Mouse (Mus musculus) ovary, postnatal 10 days (tissue): ENCODE data around the gene Ctf2.

Experiments used
- DNase-seq: peaks from one replicate; pipeline ENCODE4 v3.0.0; 2022; ENCODE audit warnings: low spot score

The Ctf2 gene

DNA sequence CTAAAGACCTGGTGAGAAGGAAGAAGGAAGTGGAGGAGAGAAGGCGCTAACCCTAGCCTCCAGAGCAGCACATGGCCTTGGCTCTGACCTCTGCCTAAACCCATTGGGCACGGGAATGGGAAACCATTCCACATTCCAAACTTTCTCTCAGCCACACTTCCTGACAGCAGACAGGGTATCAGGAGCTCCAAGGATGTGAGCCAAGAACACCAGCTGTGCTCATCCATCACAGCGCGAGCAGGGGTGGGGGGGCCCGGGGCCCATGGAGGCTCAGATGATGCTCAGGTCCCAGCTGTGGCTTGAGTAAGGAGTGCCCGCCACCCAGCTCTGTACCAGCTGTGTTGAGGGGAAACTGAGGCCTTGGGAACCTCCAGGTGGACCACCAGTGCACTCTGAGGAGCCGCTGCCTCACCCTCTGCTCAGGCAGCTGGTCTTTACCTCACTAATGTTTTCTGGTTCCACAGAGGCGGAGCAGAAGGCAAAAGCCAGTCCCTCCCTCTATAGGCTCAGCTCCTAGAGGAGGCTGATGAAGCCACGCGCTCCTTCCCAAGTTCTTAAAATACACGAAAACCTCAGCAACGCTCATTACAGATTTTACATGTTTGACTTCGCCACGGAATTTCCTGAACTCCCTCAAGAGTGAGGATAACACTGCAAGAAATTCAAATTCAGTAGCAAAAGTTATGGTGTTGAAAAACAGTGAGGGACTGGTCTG, 46.5 kb downstream of the Ctf2 start:
- no peak for DNase-seq

DNA sequence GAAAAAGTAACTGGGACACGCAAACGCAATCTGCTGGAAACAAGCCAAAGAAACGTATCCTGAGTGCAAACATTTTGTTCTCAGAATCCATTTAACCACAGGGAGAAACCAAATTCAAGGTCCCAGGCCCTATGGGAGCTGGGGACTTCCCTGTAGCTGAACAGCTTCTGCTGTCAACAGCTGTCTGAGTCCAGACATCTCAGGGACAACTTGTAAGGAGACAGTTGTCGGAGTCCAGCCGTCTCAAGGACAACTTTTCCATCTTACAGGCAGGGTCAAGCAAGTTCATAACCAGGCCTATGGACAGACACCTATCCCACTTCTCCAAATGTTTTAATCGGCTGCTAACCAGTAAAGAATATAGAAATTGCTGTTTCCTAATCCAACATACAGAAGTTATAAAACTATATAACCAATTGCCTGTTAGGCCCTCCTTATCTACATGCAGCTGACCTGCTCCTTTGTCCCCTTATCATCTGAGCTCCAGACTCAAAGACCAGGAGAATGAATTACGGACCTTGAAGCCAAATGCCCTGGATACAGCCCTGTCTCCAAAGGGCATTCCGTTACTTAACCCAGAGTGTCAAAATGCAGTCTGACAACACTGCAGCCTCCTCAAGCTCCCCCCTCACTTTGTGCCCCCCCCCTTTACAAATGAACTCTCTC, 49.9 kb downstream of the Ctf2 start:
- no peak for DNase-seq

DNA sequence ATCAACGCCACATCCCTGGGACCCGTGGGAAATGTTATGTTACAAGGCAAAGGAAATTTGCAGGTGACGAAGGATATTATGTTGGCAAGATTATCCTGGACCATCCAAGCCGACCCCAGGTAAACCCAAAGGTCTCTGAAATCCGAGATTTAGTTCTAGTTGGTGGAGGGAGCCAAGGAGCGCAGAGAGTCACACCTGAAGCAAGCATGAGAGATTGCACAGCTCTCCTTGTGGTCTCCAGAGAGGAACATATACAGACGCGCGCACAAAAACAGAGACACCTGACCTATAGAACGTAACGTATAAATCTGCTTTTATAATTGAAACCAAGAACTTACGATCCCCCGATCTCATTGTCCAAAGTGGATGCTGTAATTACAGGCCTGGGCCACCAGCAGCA, 51.4 kb downstream of the Ctf2 start:
- no peak for DNase-seq

DNA sequence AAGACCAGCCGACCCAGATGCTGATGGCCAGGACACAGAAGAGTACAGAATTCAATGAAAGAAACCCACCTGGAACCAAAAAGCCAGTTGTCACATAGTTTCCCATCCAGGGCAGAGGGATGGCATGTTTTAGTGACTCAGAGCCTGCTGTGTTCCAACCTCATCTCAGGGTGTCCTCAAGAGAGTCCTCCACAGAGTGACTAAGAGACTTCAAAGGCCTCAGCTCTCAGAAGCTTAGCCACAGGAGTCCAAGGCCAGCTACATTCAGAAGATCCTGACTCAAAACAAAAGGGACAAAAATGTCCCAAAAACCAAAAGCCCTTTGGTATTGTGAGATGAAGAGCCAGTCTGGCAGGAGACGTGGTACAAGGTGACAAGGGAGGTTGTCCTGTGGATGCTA, 53.2 kb downstream of the Ctf2 start:
- no peak for DNase-seq

DNA sequence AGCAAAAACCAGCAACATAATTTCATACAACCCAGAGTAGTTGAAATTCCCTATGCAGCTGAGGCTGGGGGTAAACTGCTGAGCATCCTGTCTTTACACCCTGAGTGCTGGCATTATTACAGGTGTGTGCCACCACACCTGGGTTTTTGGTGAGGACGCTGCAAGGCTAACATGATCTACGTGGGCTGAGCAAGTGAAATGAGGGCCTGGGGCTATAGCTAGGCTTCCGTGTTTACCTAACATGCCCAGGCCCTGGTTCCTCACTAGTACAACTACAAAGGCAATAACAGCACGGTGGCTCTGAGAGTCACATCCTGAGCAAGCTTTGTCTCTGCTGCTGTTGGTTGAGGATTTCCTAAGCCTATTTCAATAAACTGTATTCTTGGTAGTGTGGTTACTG, 54.4 kb downstream of the Ctf2 start:
- DNase-seq, result no peak

DNA sequence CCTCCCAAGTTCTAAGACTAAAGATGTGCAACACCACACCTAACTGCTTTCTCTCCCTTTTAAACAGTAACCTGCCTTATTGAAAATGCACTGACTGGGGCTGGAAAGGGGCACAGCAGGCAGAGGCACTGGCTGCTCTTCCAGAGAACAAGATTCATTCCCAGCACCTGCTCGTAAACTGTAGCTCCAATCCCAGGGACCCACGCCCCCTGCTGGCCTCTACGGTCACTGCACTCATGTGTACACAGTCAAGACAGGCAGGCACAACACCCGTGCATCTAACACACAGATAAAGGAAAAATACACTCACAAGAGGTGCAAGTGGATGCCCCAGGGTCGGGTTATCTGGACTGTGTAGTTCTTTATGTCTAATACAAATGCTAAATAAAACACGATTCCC, 54.9 kb downstream of the Ctf2 start:
- no peak for DNase-seq

DNA sequence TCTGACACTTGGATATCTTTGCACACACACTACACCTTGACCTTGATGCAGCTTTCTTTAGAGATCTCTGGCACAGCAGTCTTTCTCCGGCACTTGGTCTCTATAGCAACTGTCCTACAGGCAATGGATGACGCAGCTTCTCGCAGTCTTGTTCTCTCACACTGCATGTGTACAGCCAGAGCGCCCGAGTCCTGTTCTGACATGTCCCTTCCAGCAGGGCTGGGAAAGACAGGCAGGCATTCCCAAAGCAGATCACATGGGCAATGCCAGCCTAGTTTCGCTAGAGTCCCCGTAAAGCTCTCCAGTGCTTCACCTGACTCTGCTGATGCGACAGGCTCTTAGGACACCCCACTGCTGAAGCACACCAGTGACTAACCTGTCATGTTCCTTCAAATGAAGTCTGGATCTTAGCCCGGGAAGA, 56.6 kb downstream of the Ctf2 start:
- DNase-seq, result no peak

DNA sequence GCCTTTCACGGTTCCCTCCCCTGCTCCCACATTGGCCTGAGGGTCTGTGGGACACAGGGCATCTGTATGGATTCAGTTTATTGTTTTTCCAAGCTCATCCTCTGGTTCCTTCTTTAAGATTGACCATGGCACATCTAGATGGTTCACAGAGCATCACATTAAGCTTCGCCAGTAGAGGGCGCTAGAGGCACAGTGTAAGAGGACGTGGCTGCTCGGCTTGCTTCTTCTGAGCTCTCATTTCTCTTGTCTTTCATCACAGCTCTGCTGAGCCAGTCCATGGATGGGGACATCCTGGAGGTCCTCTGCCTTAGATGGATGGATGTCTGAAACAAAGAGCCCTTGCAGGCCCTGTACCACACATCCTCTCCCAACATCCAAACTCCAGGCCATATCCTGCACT, 57.0 kb downstream of the Ctf2 start:
- peak; percentile 66 for DNase-seq

DNA sequence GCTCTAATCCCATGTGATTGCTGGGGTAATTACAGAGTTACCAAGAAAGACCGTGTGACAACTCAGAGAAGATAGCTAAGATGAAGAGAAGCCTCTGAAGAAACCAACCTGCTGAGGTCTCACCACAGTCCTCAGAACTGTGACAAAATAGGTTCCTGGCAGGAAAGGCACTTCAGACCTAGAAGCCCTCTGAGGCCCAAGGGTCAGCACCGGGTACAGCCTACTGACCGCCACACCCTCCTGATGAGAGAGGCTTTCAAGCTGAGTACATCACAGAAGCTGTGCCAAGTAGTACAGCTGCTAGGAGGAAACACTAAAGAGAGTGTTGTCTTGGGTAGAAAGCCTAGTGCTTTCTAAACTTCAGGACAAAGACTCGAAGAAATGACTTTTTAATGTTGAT, 59.2 kb downstream of the Ctf2 start:
- no peak for DNase-seq

DNA sequence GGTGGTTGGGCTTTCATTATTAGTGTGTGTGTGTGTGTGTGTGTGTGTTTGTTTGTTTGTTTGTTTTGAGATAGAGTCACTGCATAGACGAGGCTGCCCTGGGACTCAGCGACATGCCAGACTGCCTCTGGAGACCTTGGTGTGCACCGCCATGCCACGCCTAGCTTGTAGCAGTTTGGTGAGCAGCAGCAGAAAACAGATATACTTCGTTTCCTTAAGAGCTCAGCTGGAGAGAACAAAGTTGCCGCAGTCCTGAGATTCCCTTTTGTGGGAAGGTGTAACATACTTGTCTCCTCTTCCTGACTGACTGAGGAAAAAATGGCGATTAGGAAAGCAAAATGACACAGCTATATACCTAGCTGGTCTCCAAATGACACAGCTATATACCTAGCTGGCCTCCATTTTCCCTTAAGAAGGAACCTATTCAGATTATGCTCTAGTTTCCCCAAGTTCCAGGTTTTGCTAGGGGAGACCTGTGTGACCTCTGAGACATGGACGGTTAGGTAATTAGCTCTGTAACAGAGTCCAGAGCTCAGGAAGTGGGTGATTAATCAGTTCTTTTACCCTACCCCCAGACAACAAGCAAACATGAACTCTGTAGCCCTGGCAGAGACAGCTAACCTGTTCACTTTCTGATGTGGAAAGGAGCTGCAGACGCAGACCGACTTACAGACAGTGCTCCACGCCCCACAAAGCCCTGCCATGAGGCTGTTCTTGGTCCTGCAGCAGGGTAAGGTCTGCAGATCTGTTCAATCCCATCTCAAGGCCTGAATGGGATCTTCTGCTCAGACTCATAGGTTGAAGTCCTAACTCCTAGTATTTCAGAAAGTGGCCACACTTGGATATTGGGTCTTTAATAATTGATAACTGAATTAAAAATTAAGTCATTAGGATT, 59.8 kb downstream of the Ctf2 start:
- no peak for DNase-seq
